In genomic region chr16:94370915-94371300, GRCm38 (mm10) we compare ENCODE assay signal across 8 mouse cellular contexts. TPM values are rescaled to one million over a fixed set of nuclear protein-coding genes. Genes with fewer than 3 reads are reported as not detected.
DNase-seq lines count a peak whose midpoint lies in the region; ATAC-seq and TF ChIP-seq lines count a peak whose summit lies in the region.

No protein-coding gene starts in this region.

- WGBS in liver, embryonic 12.5 days (ENCODE audit: insufficient replicate concordance), result under 1% methylated on average over 43 of the region's 43 CpGs
- 0% methylated on average over 43 of the region's 43 CpGs for WGBS in thymus, adult 2 months

- TF ChIP-seq POLR2A in cortical plate, adult 2 months (IDR thresholded peaks at IDR 0.05; ENCODE audit: extremely low read depth, insufficient read depth, low read length), result no peak
- TF ChIP-seq POLR2A in thymus, adult 2 months (IDR thresholded peaks at IDR 0.05; ENCODE audit: control insufficient read depth, extremely low read depth, insufficient read depth, low read length, poor library complexity), result no peak

- peak overlapping the region; percentile 100 for H3K4me2 ChIP-seq in liver, embryonic 12.5 days

- peak overlapping the region; percentile 98 for H3K4me3 ChIP-seq in cortical plate, adult 2 months (ENCODE audit: insufficient read depth, low read length)
- peak overlapping the region; percentile 87 for H3K4me3 ChIP-seq in liver, embryonic 12.5 days
- H3K4me3 ChIP-seq in thymus, adult 2 months (ENCODE audit: control insufficient read depth, insufficient read depth, low read length), result peak overlapping the region; percentile 94

- no peak for TF ChIP-seq CTCF in cortical plate, adult 2 months (IDR thresholded peaks at IDR 0.05; ENCODE audit: extremely low read depth, insufficient read depth, low read length)
- TF ChIP-seq CTCF in thymus, adult 2 months (IDR thresholded peaks at IDR 0.05; ENCODE audit: borderline replicate concordance, control insufficient read depth, extremely low read depth, insufficient read depth, low read length, poor library complexity), result no peak

- peak; percentile 84 for ATAC-seq in liver, embryonic 12.5 days
- ATAC-seq in monocyte, adult 5-6 weeks (replicated peaks; ENCODE audit: insufficient number of reproducible peaks, low FRiP score, low TSS enrichment, poor library complexity, severe bottlenecking), result peak; percentile 46; the same call in 1 of the 2 replicates

- peak overlapping the region; percentile 100 for H3K27ac ChIP-seq in cortical plate, adult 2 months (ENCODE audit: insufficient read depth, low read length)
- peak overlapping the region; percentile 86 for H3K27ac ChIP-seq in liver, embryonic 12.5 days
- H3K27ac ChIP-seq in thymus, adult 2 months (ENCODE audit: control insufficient read depth, insufficient read depth, low read length), result peak overlapping the region; percentile 65

- peaks cover 8% of the 10 kb centered on the region; the same call in 1 of the 2 replicates for H3K4me1 ChIP-seq in cortical plate, adult 2 months (ENCODE audit: control insufficient read depth, insufficient read depth, low read length)
- H3K4me1 ChIP-seq in liver, embryonic 12.5 days, result peaks cover 40% of the 10 kb centered on the region
- no peaks in the 10 kb centered on the region for H3K4me1 ChIP-seq in thymus, adult 2 months (replicated peaks; ENCODE audit: control insufficient read depth, insufficient read depth, low read length)

- DNase-seq in thymus, adult 18-20 months, result peak; percentile 69 to 79
- no peak for DNase-seq in thymus, postnatal 0 days (ENCODE audit: low spot score)
- peak; percentile 70 for DNase-seq in gastrocnemius, postnatal 14 days
- peak; percentile 68 for DNase-seq in kidney, adult 11 months
- peak; percentile 74 for DNase-seq in thymus, adult 2 months

- intact Hi-C loops in gastrocnemius, postnatal 14 days (cut with DNase I; ENCODE audit: low total_unique reads), result no loop called here

- no peaks in the 10 kb centered on the region; the same call in 1 of the 2 replicates for H3K36me3 ChIP-seq in liver, embryonic 12.5 days
- no peaks in the 10 kb centered on the region for H3K36me3 ChIP-seq in thymus, adult 2 months (ENCODE audit: control insufficient read depth, insufficient read depth, low read length)

- no peaks in the 10 kb centered on the region for H3K9me3 ChIP-seq in liver, embryonic 12.5 days (replicated peaks)

- no peaks in the 10 kb centered on the region for H3K27me3 ChIP-seq in liver, embryonic 12.5 days (replicated peaks)
- no peaks in the 10 kb centered on the region for H3K27me3 ChIP-seq in thymus, adult 2 months (ENCODE audit: control insufficient read depth, insufficient read depth, low read length)

- peak overlapping the region; percentile 85 for H3K9ac ChIP-seq in liver, embryonic 12.5 days

RNA-seq across cellular contexts. Expression of gene Ttc3, which starts 0.5 kb away (rescaled TPM):
- polyA plus RNA-seq in thymus, postnatal 0 days (2015; fragmentation: Nextera tagmentation; extraction: Ambion mirVana), result 98.1 and 100 TPM in 2 replicates
- polyA plus RNA-seq in cortical plate, adult 2 months (2012; rRNA removed), result 327 and 328 TPM in 2 replicates
- total RNA-seq in gastrocnemius, postnatal 14 days (2021), result 10 to 100 TPM; 64.0 to 71.5 TPM
- 43.7 and 46.7 TPM in 2 replicates for polyA plus RNA-seq in liver, embryonic 12.5 days (2016; fragmentation: Nextera tagmentation; extraction: Ambion mirVana)
- total RNA-seq in monocyte, adult 5-6 weeks (2017), result 23.5 to 99.5 TPM (median 37.3 TPM) in 3 replicates
- polyA plus RNA-seq in thymus, adult 2 months (2012; rRNA removed), result 63.6 and 72.1 TPM in 2 replicates

RNA-seq across cellular contexts. Expression of gene Pigp, which starts 0.7 kb away (rescaled TPM):
- 123 and 126 TPM in 2 replicates for polyA plus RNA-seq in thymus, postnatal 0 days (2015; fragmentation: Nextera tagmentation; extraction: Ambion mirVana)
- polyA plus RNA-seq in cortical plate, adult 2 months (2012; rRNA removed), result 62.0 and 62.1 TPM in 2 replicates
- total RNA-seq in gastrocnemius, postnatal 14 days (2021), result 100 to 1,000 TPM; 118 to 127 TPM
- polyA plus RNA-seq in liver, embryonic 12.5 days (2016; fragmentation: Nextera tagmentation; extraction: Ambion mirVana), result 52.3 and 53.7 TPM in 2 replicates
- 14.6 to 31.3 TPM (median 19.6 TPM) in 3 replicates for total RNA-seq in monocyte, adult 5-6 weeks (2017)
- 17.6 and 23.2 TPM in 2 replicates for polyA plus RNA-seq in thymus, adult 2 months (2012; rRNA removed)

RNA-seq across cellular contexts. Expression of gene Ripply3, which starts 42.7 kb away (rescaled TPM):
- polyA plus RNA-seq in thymus, postnatal 0 days (2015; fragmentation: Nextera tagmentation; extraction: Ambion mirVana), result 2.2 and 2.5 TPM in 2 replicates
- 0.21 and 0.38 TPM in 2 replicates for polyA plus RNA-seq in cortical plate, adult 2 months (2012; rRNA removed)
- 1 to 10 TPM; 1.8 to 2.0 TPM for total RNA-seq in gastrocnemius, postnatal 14 days (2021)
- 2.4 and 3.1 TPM in 2 replicates for polyA plus RNA-seq in liver, embryonic 12.5 days (2016; fragmentation: Nextera tagmentation; extraction: Ambion mirVana)
- total RNA-seq in monocyte, adult 5-6 weeks (2017), result not detected in 3 replicates
- polyA plus RNA-seq in thymus, adult 2 months (2012; rRNA removed), result 1.3 and 1.6 TPM in 2 replicates

RNA-seq across cellular contexts. Expression of gene Hlcs, which starts 57.5 kb away (rescaled TPM):
- polyA plus RNA-seq in thymus, postnatal 0 days (2015; fragmentation: Nextera tagmentation; extraction: Ambion mirVana), result 3.8 and 5.6 TPM in 2 replicates
- 10.2 and 10.7 TPM in 2 replicates for polyA plus RNA-seq in cortical plate, adult 2 months (2012; rRNA removed)
- total RNA-seq in gastrocnemius, postnatal 14 days (2021), result 1 to 10 TPM; 5.8 to 6.6 TPM
- 4.4 and 4.9 TPM in 2 replicates for polyA plus RNA-seq in liver, embryonic 12.5 days (2016; fragmentation: Nextera tagmentation; extraction: Ambion mirVana)
- total RNA-seq in monocyte, adult 5-6 weeks (2017), result 21.4 to 41.3 TPM (median 32.1 TPM) in 3 replicates
- polyA plus RNA-seq in thymus, adult 2 months (2012; rRNA removed), result 7.8 and 9.3 TPM in 2 replicates
